Mouse (Mus musculus) neural tube, embryonic 15.5 days (tissue): ENCODE measurements around the gene Tfap4. TPM values are rescaled to one million over a fixed set of nuclear protein-coding genes. Genes with fewer than 3 reads are reported as not detected.

Experiments used
- ATAC-seq: fragments of 200-750 bp; cut with Nextera tagmentation; 2 replicates; pipeline ENCODE4 v1.8.0; 2017; ENCODE audit warnings: mild to moderate bottlenecking, moderate TSS enrichment, moderate library complexity; ENCODE audit not compliant: low FRiP score
- H3K27ac ChIP-seq: fragments of 300-500 bp; sonication (generic); replicated peaks from 2 replicates; pipeline ENCODE4 v1.5.1; 2015; ENCODE audit warnings: mild to moderate bottlenecking, inconsistent platforms
- H3K27me3 ChIP-seq: fragments of 300-500 bp; sonication (generic); replicated peaks from 2 replicates; pipeline ENCODE4 v1.6.1; 2015; ENCODE audit warnings: inconsistent platforms
- H3K36me3 ChIP-seq: fragments of 300-500 bp; sonication (generic); 2 replicates; pipeline ENCODE4 v1.6.1; 2015; ENCODE audit warnings: inconsistent platforms
- H3K4me1 ChIP-seq: fragments of 300-500 bp; sonication (generic); 2 replicates; pipeline ENCODE4 v1.6.1; 2015; ENCODE audit warnings: inconsistent platforms
- H3K4me2 ChIP-seq: fragments of 300-500 bp; sonication (generic); 2 replicates; pipeline ENCODE4 v1.6.1; 2015; ENCODE audit warnings: inconsistent platforms, mild to moderate bottlenecking, moderate library complexity
- H3K4me3 ChIP-seq: fragments of 300-500 bp; sonication (generic); replicated peaks from 2 replicates; pipeline ENCODE4 v1.5.1; 2015; ENCODE audit warnings: mild to moderate bottlenecking, inconsistent platforms
- H3K9ac ChIP-seq: fragments of 300-500 bp; sonication (generic); replicated peaks from 2 replicates; pipeline ENCODE4 v1.6.1; 2015; ENCODE audit warnings: mild to moderate bottlenecking, inconsistent platforms
- H3K9me3 ChIP-seq: fragments of 300-500 bp; sonication (generic); replicated peaks from 2 replicates; pipeline ENCODE4 v1.6.1; 2016; ENCODE audit warnings: inconsistent platforms
- WGBS: fragments of 180-500 bp; shearing (Covaris S2); methylation state at CpG from one replicate; pipeline ENCODE4 v1.1.7; 2015; ENCODE audit warnings: mixed read lengths; 5-methylcytosine and 5-hydroxymethylcytosine counted together
- polyA plus RNA-seq: library from polyadenylated mRNA; unstranded; fragments of >200 nt; fragmentation: Nextera tagmentation; extraction: Ambion mirVana; gene quantifications from 2 replicates; pipeline ENCODE4 v1.2.1, GENCODE M21; 2015

Gene Tfap4
- polyA plus RNA-seq, 1 experiment from 2014 or later: 8.6 TPM

DNA sequence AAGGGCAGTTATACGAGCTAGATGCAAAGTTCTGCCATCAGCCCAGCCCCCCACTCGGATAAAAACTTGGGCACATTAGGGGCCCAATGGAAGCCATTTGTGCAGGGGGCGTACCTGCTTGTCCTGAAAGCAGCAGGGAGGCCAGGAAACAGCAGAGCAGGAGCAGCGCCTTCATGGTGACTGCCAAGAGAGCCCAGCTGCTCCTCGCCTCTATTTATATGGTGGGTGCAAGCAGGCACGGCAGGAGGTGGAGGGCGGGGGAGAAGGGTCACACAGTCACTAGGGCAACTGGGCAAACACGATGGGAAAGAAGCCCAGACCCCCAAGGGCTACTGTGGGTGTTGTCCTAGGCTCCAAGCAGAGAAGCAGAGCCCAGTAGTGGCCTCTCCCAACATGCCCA, 36.8 kb downstream of the Tfap4 start:
- H3K9me3 ChIP-seq: no peaks in the 10 kb centered on the region
- no peak overlapping the region for H3K27ac ChIP-seq
- H3K9ac ChIP-seq: no peak overlapping the region
- peaks cover 6% of the 10 kb centered on the region; the same call in 1 of the 2 replicates for H3K4me1 ChIP-seq
- no peak overlapping the region for H3K4me3 ChIP-seq
- no peaks in the 10 kb centered on the region for H3K36me3 ChIP-seq
- no peak overlapping the region for H3K4me2 ChIP-seq
- H3K27me3 ChIP-seq: no peaks in the 10 kb centered on the region
- ATAC-seq: no peak
- 31% methylated on average over 8 of the region's 8 CpGs for WGBS

DNA sequence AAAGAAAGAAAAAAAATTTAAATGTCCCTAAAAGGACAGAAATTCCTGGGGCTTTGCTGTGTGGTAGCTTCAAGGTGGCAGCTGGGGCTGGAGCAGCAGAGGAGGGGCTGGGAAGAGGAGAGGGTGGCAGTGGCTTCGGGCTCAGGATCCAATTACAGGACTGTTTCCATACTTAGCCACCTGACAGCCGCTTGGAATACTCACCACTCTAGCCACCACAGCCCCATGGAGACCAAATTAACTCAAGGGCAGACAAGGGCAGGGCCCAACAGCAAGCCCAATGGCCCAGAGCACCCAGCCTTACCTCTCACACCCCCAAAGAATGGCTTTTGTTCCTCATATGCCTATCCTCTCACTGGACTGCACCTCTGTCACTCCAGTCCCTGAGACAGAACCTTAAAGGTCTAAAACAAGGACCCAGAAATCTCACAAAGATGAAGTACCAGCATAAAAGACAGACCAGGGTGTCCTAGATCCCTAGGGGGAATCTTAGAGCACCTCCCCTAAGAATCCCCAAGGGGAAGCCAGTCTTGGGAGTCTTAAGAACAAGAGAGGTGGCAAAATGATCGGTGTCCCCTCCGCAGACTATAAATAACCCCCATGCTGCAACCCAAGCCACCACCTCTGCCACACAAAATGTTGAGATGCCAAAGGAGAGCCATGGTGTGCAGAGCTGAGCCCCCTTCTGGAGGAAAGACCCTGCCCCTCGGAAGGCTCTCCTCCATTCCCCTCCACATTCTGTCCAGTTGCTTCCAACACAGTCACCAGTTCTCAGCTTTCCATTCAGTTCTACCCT, 37.7 kb downstream of the Tfap4 start:
- 72% methylated on average over 5 of the region's 5 CpGs for WGBS
- Histone ChIP-seq H3K27ac (no peak overlapping the region), H3K4me3 (no peak overlapping the region)

DNA sequence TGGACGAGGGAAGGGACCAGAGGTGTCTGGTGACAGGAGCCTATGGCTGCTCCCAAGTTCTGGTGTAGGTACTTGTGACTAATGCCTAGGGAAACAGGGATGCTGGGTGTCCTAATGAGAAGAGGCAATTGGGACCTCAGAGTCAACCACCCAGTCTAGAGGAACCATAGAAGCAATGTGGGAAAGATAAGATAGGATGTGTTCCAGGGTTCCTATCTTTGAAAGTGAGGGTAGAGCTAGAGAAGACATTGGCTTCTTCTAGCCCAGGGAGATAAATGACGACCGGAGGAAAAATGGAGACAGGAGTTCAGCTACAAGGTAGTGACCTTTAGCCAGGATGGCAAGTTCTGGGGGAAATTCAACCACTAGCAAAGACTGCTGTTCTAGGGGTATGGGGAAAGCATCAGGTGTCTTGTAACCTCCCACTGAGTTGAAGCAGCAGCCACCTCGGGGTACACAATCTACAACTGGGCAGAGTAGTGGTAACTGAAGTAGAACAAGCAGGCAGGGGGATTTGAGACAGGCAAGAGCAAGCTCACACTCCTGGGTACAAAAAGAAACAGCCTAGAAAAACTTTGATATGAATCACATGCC, 38.5 kb downstream of the Tfap4 start:
- H3K27me3 ChIP-seq: no peaks in the 10 kb centered on the region
- no peak overlapping the region for H3K4me2 ChIP-seq
- no peak overlapping the region for H3K4me3 ChIP-seq
- 82% methylated on average over 4 of the region's 4 CpGs for WGBS
- no peaks in the 10 kb centered on the region for H3K9me3 ChIP-seq
- H3K27ac ChIP-seq: no peak overlapping the region
- ATAC-seq: no peak
- peaks cover 6% of the 10 kb centered on the region; the same call in 1 of the 2 replicates for H3K4me1 ChIP-seq
- H3K36me3 ChIP-seq: no peaks in the 10 kb centered on the region
- no peak overlapping the region for H3K9ac ChIP-seq

More for the DNA sequence above, 37.7 kb downstream of the Tfap4 start:
- H3K27me3 ChIP-seq: no peaks in the 10 kb centered on the region
- H3K9me3 ChIP-seq: no peaks in the 10 kb centered on the region
- no peak for ATAC-seq
- no peaks in the 10 kb centered on the region for H3K36me3 ChIP-seq
- H3K4me1 ChIP-seq: peaks cover 6% of the 10 kb centered on the region; the same call in 1 of the 2 replicates
- no peak overlapping the region for H3K9ac ChIP-seq
- no peak overlapping the region for H3K4me2 ChIP-seq

DNA sequence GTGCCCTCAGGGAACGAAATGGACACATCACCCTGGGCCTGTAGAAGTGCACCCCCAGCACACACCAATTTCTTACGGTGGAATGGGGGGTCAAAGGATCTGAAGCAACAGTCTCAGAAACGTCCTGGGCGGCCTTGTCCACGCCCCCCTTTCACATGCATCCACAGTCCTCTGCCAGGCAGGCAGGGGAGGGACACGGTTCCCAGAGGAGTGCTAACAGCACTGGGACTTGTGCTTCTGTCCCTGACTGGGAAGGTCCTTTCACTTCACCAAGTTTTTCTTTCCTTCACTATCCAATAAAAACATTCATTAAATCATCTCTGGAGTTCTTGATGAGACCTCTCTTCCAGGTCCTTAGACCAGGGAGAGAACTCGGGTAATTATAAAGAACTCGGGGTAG, 39.0 kb downstream of the Tfap4 start:
- no peaks in the 10 kb centered on the region for H3K36me3 ChIP-seq
- no peak overlapping the region for H3K27ac ChIP-seq
- WGBS: 73% methylated on average over 8 of the region's 8 CpGs
- H3K27me3 ChIP-seq: no peaks in the 10 kb centered on the region
- H3K9ac ChIP-seq: no peak overlapping the region
- no peak overlapping the region for H3K4me2 ChIP-seq
- H3K9me3 ChIP-seq: no peaks in the 10 kb centered on the region
- no peak overlapping the region for H3K4me3 ChIP-seq
- no peak for ATAC-seq
- H3K4me1 ChIP-seq: peaks cover 6% of the 10 kb centered on the region; the same call in 1 of the 2 replicates

DNA sequence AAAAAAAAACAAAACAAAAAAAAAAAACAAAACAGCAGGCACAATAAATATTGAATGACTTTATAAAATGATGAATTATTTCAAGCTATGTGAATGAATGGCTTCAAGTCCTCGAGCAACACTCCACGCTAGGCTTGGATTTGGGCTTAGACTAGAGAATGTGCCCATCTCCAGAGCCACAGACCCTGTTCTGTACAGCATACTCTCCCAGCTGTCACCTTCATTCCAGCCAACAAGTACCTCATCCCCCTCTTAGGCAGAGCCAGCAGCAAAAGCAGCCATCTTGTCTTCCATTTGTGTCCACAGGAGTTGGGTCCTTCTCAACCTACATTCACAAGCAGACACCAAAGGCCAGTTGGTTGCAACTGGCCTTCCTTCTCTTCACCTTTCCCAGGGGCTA, 39.8 kb downstream of the Tfap4 start:
- Histone ChIP-seq H3K9me3 (no peaks in the 10 kb centered on the region), H3K27ac (no peak overlapping the region), H3K27me3 (no peaks in the 10 kb centered on the region), H3K4me3 (no peak overlapping the region), H3K36me3 (no peaks in the 10 kb centered on the region), H3K4me1 (peaks cover 6% of the 10 kb centered on the region; the same call in 1 of the 2 replicates), H3K4me2 (no peak overlapping the region), H3K9ac (no peak overlapping the region)
- WGBS: 97% methylated on average over 2 of the region's 2 CpGs
- ATAC-seq: no peak

DNA sequence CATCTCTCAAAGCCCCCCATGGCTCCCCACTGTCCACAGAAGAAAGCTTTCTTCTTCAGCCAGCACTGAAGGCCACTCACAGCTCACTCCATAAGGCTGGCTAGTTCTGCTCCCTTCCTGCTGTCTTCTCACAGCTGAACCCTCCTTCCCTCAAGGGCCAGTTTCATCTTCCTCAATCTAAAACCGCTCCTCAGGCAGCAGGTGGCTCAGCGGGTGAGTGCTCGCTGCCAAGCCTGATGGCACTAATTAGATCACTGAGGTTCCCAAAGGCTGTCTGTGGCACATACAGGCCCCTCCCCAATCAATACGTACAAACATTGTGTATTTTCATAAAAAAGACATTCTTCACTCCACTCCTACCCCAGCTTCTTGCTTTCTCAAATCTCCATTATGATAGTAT, 40.5 kb downstream of the Tfap4 start:
- WGBS: 39% methylated on average over 4 of the region's 4 CpGs
- Histone ChIP-seq H3K9ac (no peak overlapping the region), H3K27ac (no peak overlapping the region), H3K4me3 (no peak overlapping the region), H3K36me3 (no peaks in the 10 kb centered on the region), H3K27me3 (no peaks in the 10 kb centered on the region), H3K9me3 (no peaks in the 10 kb centered on the region), H3K4me1 (peaks cover 6% of the 10 kb centered on the region; the same call in 1 of the 2 replicates), H3K4me2 (no peak overlapping the region)
- no peak for ATAC-seq

DNA sequence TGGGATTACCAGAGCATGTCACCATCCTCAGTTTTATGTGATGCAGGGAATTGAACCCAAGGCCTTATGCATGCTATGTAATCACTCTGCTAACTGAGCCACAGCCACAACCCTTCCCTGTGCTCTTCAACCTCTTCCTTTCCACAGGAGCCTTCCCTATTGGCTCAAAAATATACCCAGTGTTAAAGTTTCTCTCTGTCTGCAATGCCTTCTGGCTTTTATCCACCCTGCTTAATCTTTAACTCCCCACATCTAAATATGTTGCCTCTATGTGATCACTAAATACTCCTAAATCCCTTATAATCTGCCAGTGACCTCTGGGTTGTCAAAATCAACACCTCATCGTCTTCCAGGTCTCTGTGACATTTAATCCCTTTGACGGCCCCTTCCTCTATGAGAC, 41.7 kb downstream of the Tfap4 start:
- ATAC-seq: no peak
- Histone ChIP-seq H3K4me2 (no peak overlapping the region), H3K27ac (no peak overlapping the region), H3K27me3 (no peaks in the 10 kb centered on the region), H3K36me3 (no peaks in the 10 kb centered on the region), H3K9ac (no peak overlapping the region), H3K9me3 (no peaks in the 10 kb centered on the region), H3K4me1 (peaks cover 6% of the 10 kb centered on the region; the same call in 1 of the 2 replicates), H3K4me3 (no peak overlapping the region)
- WGBS: 87% methylated on average over 2 of the region's 2 CpGs

DNA sequence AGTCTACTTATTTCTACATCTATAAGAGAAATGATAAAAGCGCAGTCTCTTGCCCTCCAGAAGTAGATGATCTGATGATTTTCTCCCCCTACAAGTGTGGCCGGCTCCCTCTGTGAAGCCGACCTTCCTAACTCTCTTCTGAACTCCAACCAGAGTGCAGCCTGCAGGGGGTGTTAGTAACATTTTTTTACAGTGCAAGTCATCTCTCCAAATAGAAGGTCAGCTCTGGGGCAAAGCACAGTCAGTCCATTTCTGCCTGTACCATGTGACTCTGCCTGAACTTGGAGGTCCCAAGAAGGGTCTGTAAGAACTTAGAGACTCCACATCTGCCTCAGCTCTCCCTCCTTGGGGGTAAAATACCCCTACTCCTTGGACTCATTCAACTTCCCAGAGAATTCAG, 45.3 kb downstream of the Tfap4 start:
- 83% methylated on average over 3 of the region's 3 CpGs for WGBS
- H3K4me1 ChIP-seq: peaks cover 6% of the 10 kb centered on the region; the same call in 1 of the 2 replicates
- H3K4me3 ChIP-seq: no peak overlapping the region
- no peak for ATAC-seq
- H3K27ac ChIP-seq: no peak overlapping the region
- no peak overlapping the region for H3K9ac ChIP-seq
- no peak overlapping the region for H3K4me2 ChIP-seq
- H3K36me3 ChIP-seq: no peaks in the 10 kb centered on the region
- no peaks in the 10 kb centered on the region for H3K9me3 ChIP-seq
- H3K27me3 ChIP-seq: no peaks in the 10 kb centered on the region

DNA sequence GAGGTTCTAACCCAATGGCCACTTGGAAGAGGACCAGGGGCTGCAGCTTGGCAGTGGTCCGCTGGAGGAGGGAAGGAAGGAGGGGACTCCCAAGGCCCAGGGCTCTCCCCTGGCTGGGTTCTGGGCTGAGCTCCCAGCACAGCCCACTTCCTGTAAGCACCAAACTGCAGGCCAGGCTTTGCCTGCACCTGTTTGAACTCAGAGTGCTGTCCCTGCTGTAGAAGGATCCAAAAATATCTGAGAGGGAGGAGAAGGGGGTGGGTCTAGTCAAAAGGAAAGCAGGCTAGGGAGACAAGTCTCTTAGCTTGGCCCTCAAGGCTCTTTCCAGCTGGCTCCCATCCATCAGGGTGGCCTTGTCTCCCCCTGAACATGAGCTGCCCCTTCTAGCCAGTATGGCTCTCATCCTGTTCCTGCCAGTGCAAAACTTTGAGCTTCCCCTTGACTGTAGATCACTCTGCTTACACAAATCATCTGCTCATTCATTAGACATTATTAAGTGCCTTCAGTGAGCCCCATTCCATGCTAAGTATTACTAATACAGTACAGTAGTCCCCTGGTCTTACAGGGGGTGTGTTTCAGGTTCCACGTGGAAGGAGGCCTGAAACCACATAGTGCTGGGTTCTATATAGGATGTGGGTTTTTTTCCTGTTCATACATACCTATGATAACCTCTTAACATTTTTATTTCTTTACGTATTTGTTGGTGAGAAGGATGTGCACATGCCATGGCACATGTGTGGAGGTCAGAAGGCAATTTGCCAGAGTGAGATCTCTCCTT, 46.8 kb downstream of the Tfap4 start:
- Histone ChIP-seq H3K9ac (no peak overlapping the region), H3K36me3 (no peaks in the 10 kb centered on the region), H3K27ac (no peak overlapping the region), H3K4me1 (no peaks in the 10 kb centered on the region), H3K9me3 (no peaks in the 10 kb centered on the region), H3K4me2 (no peak overlapping the region), H3K4me3 (no peak overlapping the region), H3K27me3 (no peaks in the 10 kb centered on the region)
- no peak for ATAC-seq
- WGBS: 73% methylated on average over 3 of the region's 3 CpGs

DNA sequence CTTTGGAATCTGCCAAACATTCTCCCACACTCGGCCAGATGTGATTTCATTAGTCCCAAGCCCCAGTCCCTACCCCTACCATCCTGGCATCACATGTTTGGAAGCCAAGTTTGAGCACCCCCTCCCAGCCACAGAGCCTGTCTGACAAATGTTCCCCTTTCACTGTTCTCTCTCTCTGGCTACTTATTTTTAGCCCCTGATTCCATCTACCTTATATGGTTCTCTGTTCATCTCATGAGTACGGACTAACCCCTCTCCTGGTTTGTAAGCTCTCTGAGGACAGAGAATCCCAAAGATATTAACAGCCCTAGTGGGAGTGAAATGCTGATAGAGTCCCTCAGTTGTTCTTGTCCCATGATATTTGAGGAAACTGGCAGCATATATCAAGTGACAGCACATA, 48.3 kb downstream of the Tfap4 start:
- Histone ChIP-seq H3K36me3 (no peaks in the 10 kb centered on the region), H3K27me3 (no peaks in the 10 kb centered on the region), H3K4me2 (no peak overlapping the region), H3K27ac (no peak overlapping the region), H3K9me3 (no peaks in the 10 kb centered on the region), H3K4me3 (no peak overlapping the region), H3K9ac (no peak overlapping the region), H3K4me1 (no peaks in the 10 kb centered on the region)
- WGBS: 67% methylated on average over 2 of the region's 2 CpGs
- ATAC-seq: no peak

DNA sequence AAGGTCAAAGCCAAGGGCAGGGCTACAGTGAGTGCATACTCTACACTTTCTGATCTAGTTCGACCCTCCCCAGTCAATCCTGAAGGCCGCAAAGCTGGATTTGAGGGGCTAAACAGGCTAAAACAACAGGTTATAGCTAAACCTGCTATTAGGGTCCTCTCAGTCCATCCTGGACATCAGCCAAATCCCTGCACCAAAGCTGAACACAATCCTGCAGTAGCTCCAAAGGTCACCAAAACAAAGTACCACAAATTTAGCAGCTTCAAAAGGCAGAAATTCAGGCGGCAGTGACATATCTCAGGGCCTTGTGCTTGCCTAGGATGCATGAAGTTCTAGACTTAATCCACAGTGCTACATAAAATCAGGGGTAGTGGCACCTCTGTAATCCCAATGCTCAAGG, 53.5 kb downstream of the Tfap4 start:
- no peak for ATAC-seq
- Histone ChIP-seq H3K9ac (no peak overlapping the region), H3K4me2 (no peak overlapping the region), H3K27ac (no peak overlapping the region), H3K27me3 (no peaks in the 10 kb centered on the region), H3K4me1 (no peaks in the 10 kb centered on the region), H3K9me3 (no peaks in the 10 kb centered on the region), H3K36me3 (no peaks in the 10 kb centered on the region), H3K4me3 (no peak overlapping the region)
- 86% methylated on average over 3 of the region's 3 CpGs for WGBS

DNA sequence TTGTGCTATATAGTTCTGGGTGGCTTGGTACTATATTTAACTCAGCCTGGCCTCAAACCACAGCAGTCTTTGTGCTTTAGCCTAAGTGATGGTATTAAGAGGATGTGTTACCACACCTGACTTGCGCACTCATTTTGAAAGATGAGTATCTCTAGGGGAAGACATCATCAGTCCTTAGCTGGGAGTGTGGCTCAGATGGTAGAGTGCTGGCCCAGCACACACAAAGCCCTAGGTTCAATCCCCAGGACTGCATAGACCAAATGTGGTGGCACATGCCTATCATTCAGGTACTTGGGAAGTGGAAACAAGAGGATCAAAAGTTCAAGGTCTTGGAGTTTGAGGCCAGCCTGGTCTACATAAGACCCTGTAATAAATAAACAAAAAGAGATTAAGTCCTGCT, 56.2 kb downstream of the Tfap4 start:
- 97% methylated on average over 1 of the region's 1 CpGs for WGBS
- Histone ChIP-seq H3K9me3 (no peaks in the 10 kb centered on the region), H3K36me3 (no peaks in the 10 kb centered on the region), H3K9ac (no peak overlapping the region), H3K4me1 (no peaks in the 10 kb centered on the region), H3K27me3 (no peaks in the 10 kb centered on the region), H3K4me2 (no peak overlapping the region), H3K4me3 (no peak overlapping the region), H3K27ac (no peak overlapping the region)
- no peak for ATAC-seq
